Mouse (Mus musculus): ENCODE results near the gene Pcf11. TPM values are rescaled to one million over a fixed set of nuclear protein-coding genes. Genes with fewer than 3 reads are reported as not detected.

Gene Pcf11
- polyA plus RNA-seq, 1 experiment from 2014 or later = 18.1 TPM

- Histone ChIP-seq H3K36me3 (ENCODE audit: control insufficient read depth, insufficient read depth, low read length) (peaks cover 16% of the 10 kb centered on the region), H3K27me3 (ENCODE audit: control insufficient read depth, insufficient read depth, low read length) (no peaks in the 10 kb centered on the region), H3K9ac (ENCODE audit: low read length) (no peak overlapping the region), H3K9me3 (ENCODE audit: control insufficient read depth, low read length) (no peaks in the 10 kb centered on the region), H3K4me2 (ENCODE audit: low read depth) (no peak overlapping the region), H3K4me3 (ENCODE audit: low read depth, low read length) (no peak overlapping the region), H3K27ac (ENCODE audit: low read depth, low read length) (no peak overlapping the region), H3K4me1 (ENCODE audit: control insufficient read depth, insufficient read depth, low read length) (no peaks in the 10 kb centered on the region)
- ATAC-seq (ENCODE audit: insufficient read depth, low FRiP score, low TSS enrichment) (no peak; the same call in 1 of the 2 replicates), DNase-seq (ENCODE audit: low spot score) (no peak)
- 89% methylated on average over 2 of the region's 2 CpGs for WGBS
Measured at GRCm38 (mm10) chr7:92656386-92656785, 13.3 kb downstream of the Pcf11 start.

GRCm38 (mm10) chr7:92653329-92653728, 16.4 kb downstream of the Pcf11 start:
- no peak for DNase-seq (ENCODE audit: low spot score)
- Histone ChIP-seq H3K9ac (ENCODE audit: low read length) (no peak overlapping the region), H3K4me1 (ENCODE audit: control insufficient read depth, insufficient read depth, low read length) (no peaks in the 10 kb centered on the region), H3K9me3 (ENCODE audit: control insufficient read depth, low read length) (no peaks in the 10 kb centered on the region), H3K27me3 (ENCODE audit: control insufficient read depth, insufficient read depth, low read length) (no peaks in the 10 kb centered on the region), H3K4me3 (ENCODE audit: low read depth, low read length) (no peak overlapping the region), H3K36me3 (ENCODE audit: control insufficient read depth, insufficient read depth, low read length) (peaks cover 11% of the 10 kb centered on the region), H3K4me2 (ENCODE audit: low read depth) (no peak overlapping the region), H3K27ac (ENCODE audit: low read depth, low read length) (no peak overlapping the region)
- no peak for ATAC-seq (ENCODE audit: insufficient read depth, low FRiP score, low TSS enrichment)
- WGBS = 84% methylated on average over 1 of the region's 1 CpGs

GRCm38 (mm10) chr7:92647790-92648189, 21.9 kb downstream of the Pcf11 start:
- Histone ChIP-seq H3K36me3 (ENCODE audit: control insufficient read depth, insufficient read depth, low read length) (peaks cover 2% of the 10 kb centered on the region; the same call in 1 of the 2 replicates), H3K9ac (ENCODE audit: low read length) (no peak overlapping the region), H3K27me3 (ENCODE audit: control insufficient read depth, insufficient read depth, low read length) (no peaks in the 10 kb centered on the region), H3K4me1 (ENCODE audit: control insufficient read depth, insufficient read depth, low read length) (no peaks in the 10 kb centered on the region), H3K4me3 (ENCODE audit: low read depth, low read length) (no peak overlapping the region), H3K4me2 (ENCODE audit: low read depth) (no peak overlapping the region), H3K27ac (ENCODE audit: low read depth, low read length) (no peak overlapping the region), H3K9me3 (ENCODE audit: control insufficient read depth, low read length) (no peaks in the 10 kb centered on the region)
- DNase-seq (ENCODE audit: low spot score) (no peak), ATAC-seq (ENCODE audit: insufficient read depth, low FRiP score, low TSS enrichment) (no peak)
- 91% methylated on average over 7 of the region's 7 CpGs for WGBS

- DNase-seq (ENCODE audit: low spot score) = no peak
- H3K36me3 ChIP-seq (ENCODE audit: control insufficient read depth, insufficient read depth, low read length) = peaks cover 2% of the 10 kb centered on the region; the same call in 1 of the 2 replicates
- no peaks in the 10 kb centered on the region for H3K27me3 ChIP-seq (ENCODE audit: control insufficient read depth, insufficient read depth, low read length)
- H3K4me1 ChIP-seq (ENCODE audit: control insufficient read depth, insufficient read depth, low read length) = no peaks in the 10 kb centered on the region; the same call in 1 of the 2 replicates
- H3K9me3 ChIP-seq (ENCODE audit: control insufficient read depth, low read length) = no peaks in the 10 kb centered on the region
- H3K4me2 ChIP-seq (ENCODE audit: low read depth) = no peak overlapping the region
- H3K4me3 ChIP-seq (ENCODE audit: low read depth, low read length) = no peak overlapping the region
- H3K27ac ChIP-seq (ENCODE audit: low read depth, low read length) = no peak overlapping the region
- ATAC-seq (ENCODE audit: insufficient read depth, low FRiP score, low TSS enrichment) = no peak
- no peak overlapping the region for H3K9ac ChIP-seq (ENCODE audit: low read length)
Measured at GRCm38 (mm10) chr7:92642358-92642757, 27.4 kb downstream of the Pcf11 start.

- Histone ChIP-seq H3K4me1 (ENCODE audit: control insufficient read depth, insufficient read depth, low read length) (peaks cover 7% of the 10 kb centered on the region), H3K27ac (ENCODE audit: low read depth, low read length) (no peak overlapping the region), H3K9me3 (ENCODE audit: control insufficient read depth, low read length) (no peaks in the 10 kb centered on the region), H3K27me3 (ENCODE audit: control insufficient read depth, insufficient read depth, low read length) (no peaks in the 10 kb centered on the region), H3K36me3 (ENCODE audit: control insufficient read depth, insufficient read depth, low read length) (no peaks in the 10 kb centered on the region), H3K4me3 (ENCODE audit: low read depth, low read length) (peak overlapping the region; percentile 71), H3K9ac (ENCODE audit: low read length) (no peak overlapping the region), H3K4me2 (ENCODE audit: low read depth) (peak overlapping the region; percentile 58; the same call in 1 of the 2 replicates)
- 91% methylated on average over 5 of the region's 5 CpGs for WGBS
- ATAC-seq (ENCODE audit: insufficient read depth, low FRiP score, low TSS enrichment) = no peak
- DNase-seq (ENCODE audit: low spot score) = no peak
Measured at GRCm38 (mm10) chr7:92638050-92638449, 31.7 kb downstream of the Pcf11 start.

- WGBS = under 1% methylated on average over 44 of the region's 44 CpGs
- DNase-seq (ENCODE audit: low spot score) (peak; percentile 93), ATAC-seq (ENCODE audit: insufficient read depth, low FRiP score, low TSS enrichment) (peak; percentile 97)
- no peaks in the 10 kb centered on the region for H3K9me3 ChIP-seq (ENCODE audit: control insufficient read depth, low read length)
- H3K36me3 ChIP-seq (ENCODE audit: control insufficient read depth, insufficient read depth, low read length) = no peaks in the 10 kb centered on the region
- H3K9ac ChIP-seq (ENCODE audit: low read length) = peak within 1 kb of the TSS; percentile 71
- H3K27ac ChIP-seq (ENCODE audit: low read depth, low read length) = no peak within 1 kb of the TSS
- H3K4me1 ChIP-seq (ENCODE audit: control insufficient read depth, insufficient read depth, low read length) = peaks cover 7% of the 10 kb centered on the region
- no peaks in the 10 kb centered on the region for H3K27me3 ChIP-seq (ENCODE audit: control insufficient read depth, insufficient read depth, low read length)
- H3K4me3 ChIP-seq (ENCODE audit: low read depth, low read length) = peak within 1 kb of the TSS; percentile 71
- peak within 1 kb of the TSS; percentile 97 for H3K4me2 ChIP-seq (ENCODE audit: low read depth)
Measured at GRCm38 (mm10) chr7:92637021-92637625, 32.6 kb downstream of the Pcf11 start, which contains the start of gene Ankrd42. Gene Ankrd42 (minus strand): TSS chr7:92637142.

GRCm38 (mm10) chr7:92636295-92637011, 33.3 kb downstream of the Pcf11 start:
- under 1% methylated on average over 49 of the region's 49 CpGs for WGBS
- peak overlapping the region; percentile 71 for H3K4me3 ChIP-seq (ENCODE audit: low read depth, low read length)
- no peaks in the 10 kb centered on the region for H3K27me3 ChIP-seq (ENCODE audit: control insufficient read depth, insufficient read depth, low read length)
- peak overlapping the region; percentile 97 for H3K4me2 ChIP-seq (ENCODE audit: low read depth)
- no peak for DNase-seq (ENCODE audit: low spot score)
- H3K4me1 ChIP-seq (ENCODE audit: control insufficient read depth, insufficient read depth, low read length) = peaks cover 7% of the 10 kb centered on the region
- no peaks in the 10 kb centered on the region for H3K9me3 ChIP-seq (ENCODE audit: control insufficient read depth, low read length)
- H3K36me3 ChIP-seq (ENCODE audit: control insufficient read depth, insufficient read depth, low read length) = no peaks in the 10 kb centered on the region
- peak overlapping the region; percentile 71 for H3K9ac ChIP-seq (ENCODE audit: low read length)
- ATAC-seq (ENCODE audit: insufficient read depth, low FRiP score, low TSS enrichment) = peak; percentile 67
- H3K27ac ChIP-seq (ENCODE audit: low read depth, low read length) = no peak overlapping the region

- Histone ChIP-seq H3K9ac (ENCODE audit: low read length) (no peak overlapping the region), H3K4me3 (ENCODE audit: low read depth, low read length) (no peak overlapping the region), H3K27ac (ENCODE audit: low read depth, low read length) (no peak overlapping the region), H3K36me3 (ENCODE audit: control insufficient read depth, insufficient read depth, low read length) (no peaks in the 10 kb centered on the region), H3K27me3 (ENCODE audit: control insufficient read depth, insufficient read depth, low read length) (no peaks in the 10 kb centered on the region), H3K4me1 (ENCODE audit: control insufficient read depth, insufficient read depth, low read length) (no peaks in the 10 kb centered on the region), H3K4me2 (ENCODE audit: low read depth) (no peak overlapping the region), H3K9me3 (ENCODE audit: control insufficient read depth, low read length) (no peaks in the 10 kb centered on the region)
- ATAC-seq (ENCODE audit: insufficient read depth, low FRiP score, low TSS enrichment) (no peak), DNase-seq (ENCODE audit: low spot score) (no peak)
- WGBS = 52% methylated on average over 2 of the region's 2 CpGs
Measured at GRCm38 (mm10) chr7:92630167-92630566, 39.6 kb downstream of the Pcf11 start.

GRCm38 (mm10) chr7:92624488-92624887, 45.2 kb downstream of the Pcf11 start:
- ATAC-seq (ENCODE audit: insufficient read depth, low FRiP score, low TSS enrichment) (no peak), DNase-seq (ENCODE audit: low spot score) (no peak)
- Histone ChIP-seq H3K4me1 (ENCODE audit: control insufficient read depth, insufficient read depth, low read length) (no peaks in the 10 kb centered on the region), H3K9me3 (ENCODE audit: control insufficient read depth, low read length) (no peaks in the 10 kb centered on the region), H3K4me3 (ENCODE audit: low read depth, low read length) (no peak overlapping the region), H3K36me3 (ENCODE audit: control insufficient read depth, insufficient read depth, low read length) (no peaks in the 10 kb centered on the region), H3K27ac (ENCODE audit: low read depth, low read length) (no peak overlapping the region), H3K27me3 (ENCODE audit: control insufficient read depth, insufficient read depth, low read length) (no peaks in the 10 kb centered on the region), H3K9ac (ENCODE audit: low read length) (no peak overlapping the region), H3K4me2 (ENCODE audit: low read depth) (no peak overlapping the region)
- 70% methylated on average over 2 of the region's 2 CpGs for WGBS

Measured in neural tube, embryonic 11.5 days (tissue).